Mouse (Mus musculus): ENCODE measurements around the gene Rad9a. TPM values are rescaled to one million over a fixed set of nuclear protein-coding genes. Genes with fewer than 3 reads are reported as not detected.

Gene Rad9a
- polyA plus RNA-seq, 1 experiment = 22.1 TPM

GRCm38 (mm10) chr19:4155223-4156072, 46.0 kb downstream of the Rad9a start:
- no peaks in the 10 kb centered on the region for H3K9me3 ChIP-seq
- H3K36me3 ChIP-seq (replicated peaks; ENCODE audit: low read length) = peaks cover 97% of the 10 kb centered on the region
- TF ChIP-seq FLI1 (IDR thresholded peaks at IDR 0.05; ENCODE audit: low read length) = no peak
- TF ChIP-seq GATA1 (IDR thresholded peaks at IDR 0.05; ENCODE audit: borderline replicate concordance, low read length) = no peak
- no peaks in the 10 kb centered on the region for H3K27me3 ChIP-seq (replicated peaks)
- H3K4me1 ChIP-seq = peaks cover 87% of the 10 kb centered on the region
- H3K4me3 ChIP-seq (replicated peaks) = peak overlapping the region; percentile 81

- Histone ChIP-seq H3K4me1 (peaks cover 93% of the 10 kb centered on the region), H3K36me3 (replicated peaks; ENCODE audit: low read length) (peaks cover 99% of the 10 kb centered on the region), H3K4me3 (replicated peaks) (peak overlapping the region; percentile 81), H3K9me3 (no peaks in the 10 kb centered on the region), H3K27me3 (replicated peaks) (no peaks in the 10 kb centered on the region)
- no peak for TF ChIP-seq GATA1 (IDR thresholded peaks at IDR 0.05; ENCODE audit: borderline replicate concordance, low read length)
- TF ChIP-seq FLI1 (IDR thresholded peaks at IDR 0.05; ENCODE audit: low read length) = no peak
Measured at GRCm38 (mm10) chr19:4154437-4155222, 46.8 kb downstream of the Rad9a start.

GRCm38 (mm10) chr19:4153232-4153654, 48.2 kb downstream of the Rad9a start, which contains the start of gene Ptprcap:
TSS of gene Ptprcap (plus strand) at chr19:4153604.
- peak within 1 kb of the TSS; percentile 81 for H3K4me3 ChIP-seq (replicated peaks)
- H3K27me3 ChIP-seq (replicated peaks) = no peaks in the 10 kb centered on the region
- no peak for TF ChIP-seq GATA1 (IDR thresholded peaks at IDR 0.05; ENCODE audit: borderline replicate concordance, low read length)
- TF ChIP-seq FLI1 (IDR thresholded peaks at IDR 0.05; ENCODE audit: low read length) = no peak
- no peaks in the 10 kb centered on the region for H3K9me3 ChIP-seq
- H3K36me3 ChIP-seq (replicated peaks; ENCODE audit: low read length) = peaks cover 92% of the 10 kb centered on the region
- H3K4me1 ChIP-seq = peaks cover 94% of the 10 kb centered on the region

GRCm38 (mm10) chr19:4152445-4153231, 48.8 kb downstream of the Rad9a start:
- H3K27me3 ChIP-seq (replicated peaks) = no peaks in the 10 kb centered on the region
- peaks cover 86% of the 10 kb centered on the region for H3K36me3 ChIP-seq (replicated peaks; ENCODE audit: low read length)
- H3K4me1 ChIP-seq = peaks cover 95% of the 10 kb centered on the region
- TF ChIP-seq FLI1 (IDR thresholded peaks at IDR 0.05; ENCODE audit: low read length) (no peak), GATA1 (IDR thresholded peaks at IDR 0.05; ENCODE audit: borderline replicate concordance, low read length) (no peak)
- H3K4me3 ChIP-seq (replicated peaks) = peak overlapping the region; percentile 31
- H3K9me3 ChIP-seq = no peaks in the 10 kb centered on the region

- no peaks in the 10 kb centered on the region for H3K9me3 ChIP-seq
- no peak for TF ChIP-seq GATA1 (IDR thresholded peaks at IDR 0.05; ENCODE audit: borderline replicate concordance, low read length)
- no peak for TF ChIP-seq FLI1 (IDR thresholded peaks at IDR 0.05; ENCODE audit: low read length)
- peaks cover 95% of the 10 kb centered on the region for H3K4me1 ChIP-seq
- no peaks in the 10 kb centered on the region for H3K27me3 ChIP-seq (replicated peaks)
- H3K36me3 ChIP-seq (replicated peaks; ENCODE audit: low read length) = peaks cover 79% of the 10 kb centered on the region
- H3K4me3 ChIP-seq (replicated peaks) = no peak overlapping the region
Measured at GRCm38 (mm10) chr19:4151898-4152297, 49.6 kb downstream of the Rad9a start.

GRCm38 (mm10) chr19:4151488-4151860, 50.0 kb downstream of the Rad9a start:
- Histone ChIP-seq H3K4me1 (peaks cover 95% of the 10 kb centered on the region), H3K27me3 (replicated peaks) (no peaks in the 10 kb centered on the region), H3K36me3 (replicated peaks; ENCODE audit: low read length) (peaks cover 75% of the 10 kb centered on the region), H3K9me3 (no peaks in the 10 kb centered on the region), H3K4me3 (replicated peaks) (no peak overlapping the region)
- TF ChIP-seq GATA1 (IDR thresholded peaks at IDR 0.05; ENCODE audit: borderline replicate concordance, low read length) (no peak), FLI1 (IDR thresholded peaks at IDR 0.05; ENCODE audit: low read length) (no peak)

- Histone ChIP-seq H3K4me1 (peaks cover 91% of the 10 kb centered on the region), H3K36me3 (replicated peaks; ENCODE audit: low read length) (peaks cover 68% of the 10 kb centered on the region), H3K4me3 (replicated peaks) (peak overlapping the region; percentile 92), H3K27me3 (replicated peaks) (no peaks in the 10 kb centered on the region), H3K9me3 (no peaks in the 10 kb centered on the region; the same call in 1 of the 2 replicates)
- no peak for TF ChIP-seq FLI1 (IDR thresholded peaks at IDR 0.05; ENCODE audit: low read length)
- no peak for TF ChIP-seq GATA1 (IDR thresholded peaks at IDR 0.05; ENCODE audit: borderline replicate concordance, low read length)
Measured at GRCm38 (mm10) chr19:4150567-4151487, 50.6 kb downstream of the Rad9a start.

- peak overlapping the region; percentile 92 for H3K4me3 ChIP-seq (replicated peaks)
- H3K36me3 ChIP-seq (replicated peaks; ENCODE audit: low read length) = peaks cover 61% of the 10 kb centered on the region
- no peaks in the 10 kb centered on the region for H3K27me3 ChIP-seq (replicated peaks)
- H3K9me3 ChIP-seq = no peaks in the 10 kb centered on the region; the same call in 1 of the 2 replicates
- TF ChIP-seq GATA1 (IDR thresholded peaks at IDR 0.05; ENCODE audit: borderline replicate concordance, low read length) (no peak), FLI1 (IDR thresholded peaks at IDR 0.05; ENCODE audit: low read length) (no peak)
- H3K4me1 ChIP-seq = peaks cover 87% of the 10 kb centered on the region
Measured at GRCm38 (mm10) chr19:4149764-4150461, 51.5 kb downstream of the Rad9a start.

All from megakaryocyte, embryonic 14.5 days (primary cell).